Mouse (Mus musculus): ENCODE data around the gene Adamts9. TPM values are rescaled to one million over a fixed set of nuclear protein-coding genes. Genes with fewer than 3 reads are reported as not detected.

Adamts9 gene
- total and polyA plus RNA-seq, 2 experiments = 0.43 to 2.1 TPM

GRCm38 (mm10) chr6:92983421-92983820, 40.1 kb upstream of the Adamts9 start:
- Histone ChIP-seq H3K27me3 (ENCODE audit: control insufficient read depth, insufficient read depth, low read length) (no peaks in the 10 kb centered on the region), H3K4me3 (ENCODE audit: insufficient read depth, low read depth, low read length) (no peak overlapping the region), H3K36me3 (ENCODE audit: control insufficient read depth, insufficient read depth, low read length) (no peaks in the 10 kb centered on the region), H3K9ac (ENCODE audit: low read depth, low read length) (no peak overlapping the region), H3K4me1 (ENCODE audit: control insufficient read depth, insufficient read depth, low read length) (no peaks in the 10 kb centered on the region), H3K27ac (replicated peaks; ENCODE audit: insufficient read depth, low read depth, low read length) (no peak overlapping the region), H3K79me2 (ENCODE audit: control insufficient read depth, insufficient read depth, low read length) (no peaks in the 10 kb centered on the region)
- TF ChIP-seq POLR2A (IDR thresholded peaks at IDR 0.05; ENCODE audit: extremely low read depth, insufficient read depth, low read length) (no peak), CTCF (IDR thresholded peaks at IDR 0.05; ENCODE audit: low read depth, low read length) (no peak)
- 81% methylated on average over 7 of the region's 7 CpGs for WGBS
- DNase-seq (ENCODE audit: extremely low read depth, low read depth, low spot score) = no peak

GRCm38 (mm10) chr6:92981451-92982186, 38.3 kb upstream of the Adamts9 start:
- Histone ChIP-seq H3K36me3 (ENCODE audit: control insufficient read depth, insufficient read depth, low read length) (no peaks in the 10 kb centered on the region), H3K27me3 (ENCODE audit: control insufficient read depth, insufficient read depth, low read length) (no peaks in the 10 kb centered on the region), H3K27ac (replicated peaks; ENCODE audit: insufficient read depth, low read depth, low read length) (no peak overlapping the region), H3K79me2 (ENCODE audit: control insufficient read depth, insufficient read depth, low read length) (no peaks in the 10 kb centered on the region), H3K4me1 (ENCODE audit: control insufficient read depth, insufficient read depth, low read length) (no peaks in the 10 kb centered on the region), H3K4me3 (ENCODE audit: insufficient read depth, low read depth, low read length) (no peak overlapping the region), H3K9ac (ENCODE audit: low read depth, low read length) (no peak overlapping the region)
- no peak for DNase-seq (ENCODE audit: extremely low read depth, low read depth, low spot score)
- no peak for TF ChIP-seq POLR2A (IDR thresholded peaks at IDR 0.05; ENCODE audit: extremely low read depth, insufficient read depth, low read length)
- TF ChIP-seq CTCF (IDR thresholded peaks at IDR 0.05; ENCODE audit: low read depth, low read length) = no peak
- 85% methylated on average over 7 of the region's 7 CpGs for WGBS

- no peak for DNase-seq (ENCODE audit: extremely low read depth, low read depth, low spot score)
- Histone ChIP-seq H3K36me3 (ENCODE audit: control insufficient read depth, insufficient read depth, low read length) (no peaks in the 10 kb centered on the region), H3K4me3 (ENCODE audit: insufficient read depth, low read depth, low read length) (no peak overlapping the region), H3K27me3 (ENCODE audit: control insufficient read depth, insufficient read depth, low read length) (no peaks in the 10 kb centered on the region), H3K4me1 (ENCODE audit: control insufficient read depth, insufficient read depth, low read length) (peaks cover 2% of the 10 kb centered on the region; the same call in 1 of the 2 replicates), H3K9ac (ENCODE audit: low read depth, low read length) (no peak overlapping the region), H3K79me2 (ENCODE audit: control insufficient read depth, insufficient read depth, low read length) (no peaks in the 10 kb centered on the region), H3K27ac (replicated peaks; ENCODE audit: insufficient read depth, low read depth, low read length) (no peak overlapping the region)
- TF ChIP-seq POLR2A (IDR thresholded peaks at IDR 0.05; ENCODE audit: extremely low read depth, insufficient read depth, low read length) (no peak), CTCF (IDR thresholded peaks at IDR 0.05; ENCODE audit: low read depth, low read length) (no peak)
- 91% methylated on average over 3 of the region's 3 CpGs for WGBS
These were observed 30.0 kb upstream of the Adamts9 start for GRCm38 (mm10) chr6:92973340-92973739.

- H3K9ac ChIP-seq (ENCODE audit: low read depth, low read length) = no peak overlapping the region
- 83% methylated on average over 3 of the region's 3 CpGs for whole genome bisulfite sequencing
These were observed 25.4 kb upstream of the Adamts9 start for GRCm38 (mm10) chr6:92968718-92969117.

GRCm38 (mm10) chr6:92968216-92968615, 24.9 kb upstream of the Adamts9 start:
- no peaks in the 10 kb centered on the region for H3K79me2 ChIP-seq (ENCODE audit: control insufficient read depth, insufficient read depth, low read length)
- 68% methylated on average over 3 of the region's 3 CpGs for WGBS
- no peaks in the 10 kb centered on the region for H3K36me3 ChIP-seq (ENCODE audit: control insufficient read depth, insufficient read depth, low read length)
- H3K4me3 ChIP-seq (ENCODE audit: insufficient read depth, low read depth, low read length) = no peak overlapping the region
- no peak overlapping the region for H3K27ac ChIP-seq (replicated peaks; ENCODE audit: insufficient read depth, low read depth, low read length)
- peaks cover 2% of the 10 kb centered on the region; the same call in 1 of the 2 replicates for H3K4me1 ChIP-seq (ENCODE audit: control insufficient read depth, insufficient read depth, low read length)
- H3K9ac ChIP-seq (ENCODE audit: low read depth, low read length) = no peak overlapping the region
- TF ChIP-seq POLR2A (IDR thresholded peaks at IDR 0.05; ENCODE audit: extremely low read depth, insufficient read depth, low read length) = no peak
- no peak for TF ChIP-seq CTCF (IDR thresholded peaks at IDR 0.05; ENCODE audit: low read depth, low read length)
- peak; percentile 4 for DNase-seq (ENCODE audit: extremely low read depth, low read depth, low spot score)
- no peaks in the 10 kb centered on the region for H3K27me3 ChIP-seq (ENCODE audit: control insufficient read depth, insufficient read depth, low read length)

More at GRCm38 (mm10) chr6:92968718-92969117, 25.4 kb upstream of the Adamts9 start:
- H3K27ac ChIP-seq (replicated peaks; ENCODE audit: insufficient read depth, low read depth, low read length) = no peak overlapping the region
- H3K36me3 ChIP-seq (ENCODE audit: control insufficient read depth, insufficient read depth, low read length) = no peaks in the 10 kb centered on the region
- peaks cover 2% of the 10 kb centered on the region; the same call in 1 of the 2 replicates for H3K4me1 ChIP-seq (ENCODE audit: control insufficient read depth, insufficient read depth, low read length)
- no peaks in the 10 kb centered on the region for H3K27me3 ChIP-seq (ENCODE audit: control insufficient read depth, insufficient read depth, low read length)
- H3K4me3 ChIP-seq (ENCODE audit: insufficient read depth, low read depth, low read length) = no peak overlapping the region
- TF ChIP-seq POLR2A (IDR thresholded peaks at IDR 0.05; ENCODE audit: extremely low read depth, insufficient read depth, low read length) (no peak), CTCF (IDR thresholded peaks at IDR 0.05; ENCODE audit: low read depth, low read length) (no peak)
- DNase-seq (ENCODE audit: extremely low read depth, low read depth, low spot score) = no peak
- H3K79me2 ChIP-seq (ENCODE audit: control insufficient read depth, insufficient read depth, low read length) = no peaks in the 10 kb centered on the region

- H3K4me3 ChIP-seq (ENCODE audit: insufficient read depth, low read depth, low read length) = no peak overlapping the region
- TF ChIP-seq CTCF (IDR thresholded peaks at IDR 0.05; ENCODE audit: low read depth, low read length) (no peak), POLR2A (IDR thresholded peaks at IDR 0.05; ENCODE audit: extremely low read depth, insufficient read depth, low read length) (no peak)
- H3K36me3 ChIP-seq (ENCODE audit: control insufficient read depth, insufficient read depth, low read length) = no peaks in the 10 kb centered on the region
- no peaks in the 10 kb centered on the region for H3K4me1 ChIP-seq (ENCODE audit: control insufficient read depth, insufficient read depth, low read length)
- H3K27ac ChIP-seq (replicated peaks; ENCODE audit: insufficient read depth, low read depth, low read length) = no peak overlapping the region
- WGBS = 79% methylated on average over 3 of the region's 3 CpGs
- peaks cover 3% of the 10 kb centered on the region; the same call in 1 of the 2 replicates for H3K27me3 ChIP-seq (ENCODE audit: control insufficient read depth, insufficient read depth, low read length)
- no peak for DNase-seq (ENCODE audit: extremely low read depth, low read depth, low spot score)
- no peaks in the 10 kb centered on the region for H3K79me2 ChIP-seq (ENCODE audit: control insufficient read depth, insufficient read depth, low read length)
- no peak overlapping the region for H3K9ac ChIP-seq (ENCODE audit: low read depth, low read length)
These were observed 19.7 kb upstream of the Adamts9 start for GRCm38 (mm10) chr6:92962966-92963365.
